Mouse (Mus musculus): ENCODE measurements around the gene Ezh2.

- TF ChIP-seq CTCF (IDR thresholded peaks at IDR 0.05; ENCODE audit: low read depth) (peak; percentile 37), EP300 (IDR thresholded peaks at IDR 0.05; ENCODE audit: low read depth) (no peak)
These were observed 33.7 kb downstream of the Ezh2 start for GRCm38 (mm10) chr6:47561426-47561825.

All from liver, postnatal 0 days (tissue).